Mouse (Mus musculus) B cell, adult 67 days (primary cell): ENCODE results near the gene Slc35c2. TPM values are rescaled to one million over a fixed set of nuclear protein-coding genes. Genes with fewer than 3 reads are reported as not detected.

Source experiments
- total RNA-seq, 2 experiments: library from RNA; stranded (reverse); gene quantifications; 4 replicates each; pipeline ENCODE4 v1.2.4; 2023

The Slc35c2 gene
- 10 to 100 TPM; 66.9 to 77.8 TPM for total RNA-seq

DNA sequence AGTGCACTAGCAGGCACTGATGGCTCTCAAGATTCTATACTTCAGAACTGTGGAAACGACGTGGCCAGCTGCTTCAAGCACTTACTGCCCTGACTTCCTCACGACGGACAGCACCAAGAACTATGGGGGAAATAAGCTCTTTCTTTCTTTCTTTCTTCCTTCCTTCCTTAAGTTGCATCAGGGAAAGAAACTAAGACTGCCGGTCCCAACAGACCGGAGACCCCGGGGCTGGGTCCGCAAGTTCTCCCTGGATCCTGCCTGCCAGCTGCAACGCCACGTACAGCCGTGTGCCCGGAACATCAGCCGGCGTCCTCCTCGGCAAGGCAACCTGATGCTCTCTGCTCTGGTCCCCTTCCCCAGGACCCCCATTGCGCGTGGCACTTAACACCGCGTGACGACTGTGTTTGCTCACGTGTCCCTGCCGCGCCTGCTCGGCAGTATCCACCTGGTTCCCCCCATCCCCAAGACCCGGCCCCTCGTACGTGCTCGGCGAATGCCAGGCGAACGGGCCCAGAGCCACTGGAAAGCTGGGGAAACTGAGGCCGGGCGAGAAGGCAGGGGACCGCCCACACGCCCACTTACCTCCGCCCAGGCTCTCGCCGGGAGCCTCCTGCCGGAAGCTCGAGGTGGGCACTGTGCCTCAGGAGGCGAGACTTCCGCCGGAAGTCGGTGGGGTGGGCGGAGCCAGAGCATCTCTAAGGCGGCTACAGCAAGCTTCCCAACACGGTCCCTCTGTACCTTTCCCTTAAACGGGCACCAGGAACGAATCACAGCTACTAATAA lies at the start of gene Slc35c2:
Gene Slc35c2, minus strand, starts transcription at position 668 of the 783 bp plus-strand sequence.

GRCm38 (mm10) chr2:165326304-165327190 lies 38.9 kb upstream of the Slc35c2 start, which contains the start of gene Elmo2:
Gene Elmo2, minus strand, starts transcription at chr2:165326479.

GRCm38 (mm10) chr2:165234613-165235291 lies 52.9 kb downstream of the Slc35c2 start, which contains the start of gene Cdh22:
Gene Cdh22, minus strand, starts transcription at chr2:165234853.

Other genes starting within 250 kb of the Slc35c2 start
- gene Cd40, start 232.2 kb downstream of the Slc35c2 start, total RNA-seq: 100 to 1,000 TPM; 200 to 238 TPM
- not detected for gene 1700025C18Rik, start 197.1 kb downstream of the Slc35c2 start, total RNA-seq
- gene Cdh22, start 53.0 kb downstream of the Slc35c2 start, total RNA-seq: not detected
- gene Elmo2, start 38.6 kb upstream of the Slc35c2 start, total RNA-seq: 10 to 100 TPM; 35.1 to 35.6 TPM
- not detected for gene Zfp663, start 80.9 kb upstream of the Slc35c2 start, total RNA-seq
- not detected for gene Zfp334, start 100.4 kb upstream of the Slc35c2 start, total RNA-seq
- gene Ocstamp, start 112.5 kb upstream of the Slc35c2 start, total RNA-seq: not detected
- not detected for gene Slc13a3, start 185.4 kb upstream of the Slc35c2 start, total RNA-seq
- gene Trp53rka, start 205.5 kb upstream of the Slc35c2 start, total RNA-seq: 10 to 100 TPM; 19.8 to 21.6 TPM
- gene Slc2a10, start 215.9 kb upstream of the Slc35c2 start, total RNA-seq: not detected